Mouse (Mus musculus) cerebellum, adult 11-12 months (tissue): ENCODE measurements around the gene Gm49320.
"Not testable (repeated sequence)": the region's sequence is repeated elsewhere in the genome, so short reads cannot be mapped to it uniquely, and the experiment has no call there.

Experiments
- DNase-seq: peaks from one replicate; pipeline ENCODE4 v3.0.0; 2022

Gene Gm49320

DNA sequence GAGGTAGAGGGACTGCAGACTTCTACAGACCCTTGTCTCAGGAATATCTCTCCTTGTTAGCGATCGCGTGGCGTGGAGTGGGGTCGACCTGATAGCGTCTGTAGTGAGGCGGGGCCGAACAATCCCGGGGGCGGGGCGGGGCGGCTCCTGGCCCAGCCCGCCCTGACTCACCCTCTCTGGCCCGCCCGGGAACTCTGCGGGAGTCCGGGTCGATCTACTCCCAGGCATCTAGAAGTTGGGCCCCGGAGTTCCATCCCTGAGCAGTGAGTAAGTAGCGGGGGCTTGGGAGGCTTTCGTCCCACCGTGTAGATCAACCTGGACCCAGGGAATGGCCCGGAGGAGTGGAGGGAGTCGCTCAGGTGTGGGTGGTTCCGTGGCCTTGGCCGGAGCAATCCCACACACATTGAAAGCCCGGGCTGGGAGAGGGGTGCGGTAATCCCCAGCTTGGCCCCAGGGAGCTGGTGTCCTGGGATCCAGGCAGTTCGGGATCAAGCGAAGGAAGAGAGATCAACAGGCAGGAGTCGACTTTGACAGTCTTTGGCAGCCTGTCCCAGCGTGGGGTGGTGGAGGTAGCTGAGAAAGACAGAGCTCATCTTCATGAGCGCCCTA, 11.8 kb upstream of the Gm49320 start, which contains the start of gene Lrrc8e:
Gene Lrrc8e, plus strand, starts transcription at position 89 of the 609 bp plus-strand sequence.
- DNase-seq = no peak

DNA sequence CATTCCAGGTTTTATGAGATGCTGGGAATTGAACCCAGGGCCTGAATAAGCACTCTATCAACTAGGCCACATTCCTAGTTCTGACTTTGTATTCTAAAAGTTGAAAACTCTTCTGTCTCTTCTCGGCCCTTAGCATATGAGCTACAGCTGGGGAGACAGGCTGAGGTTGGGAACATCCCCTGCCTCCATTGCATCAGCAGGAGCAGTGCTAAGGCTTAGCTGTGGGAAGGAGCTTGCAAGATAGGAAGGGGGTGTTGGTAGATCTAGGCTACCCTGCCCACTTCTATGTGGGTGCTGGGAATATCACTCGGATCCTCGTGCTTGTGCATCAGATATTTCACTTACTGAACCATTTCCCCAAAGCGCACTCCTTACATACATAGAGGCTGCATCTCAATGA, 10.7 kb upstream of the Gm49320 start:
- DNase-seq = no peak

DNA sequence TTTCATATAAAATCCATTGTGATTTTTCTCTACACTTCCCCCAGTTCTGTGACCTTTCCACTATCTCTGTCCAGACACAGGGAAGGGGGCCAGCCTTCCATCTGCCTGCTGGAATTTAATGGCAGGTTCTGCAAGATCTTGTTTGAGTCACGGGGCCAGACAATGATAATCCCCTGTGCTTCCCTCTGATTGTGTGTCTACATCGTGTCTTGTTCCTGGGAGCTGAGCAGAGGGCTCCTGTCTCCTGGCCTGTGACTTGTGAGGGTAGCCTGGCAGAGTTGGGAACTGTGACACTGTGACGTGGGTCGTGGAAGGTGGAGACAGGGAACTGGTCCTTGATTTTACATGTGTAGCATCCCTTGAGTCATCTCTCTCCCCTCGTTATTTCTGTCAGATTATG, 8.9 kb upstream of the Gm49320 start:
- DNase-seq = no peak

DNA sequence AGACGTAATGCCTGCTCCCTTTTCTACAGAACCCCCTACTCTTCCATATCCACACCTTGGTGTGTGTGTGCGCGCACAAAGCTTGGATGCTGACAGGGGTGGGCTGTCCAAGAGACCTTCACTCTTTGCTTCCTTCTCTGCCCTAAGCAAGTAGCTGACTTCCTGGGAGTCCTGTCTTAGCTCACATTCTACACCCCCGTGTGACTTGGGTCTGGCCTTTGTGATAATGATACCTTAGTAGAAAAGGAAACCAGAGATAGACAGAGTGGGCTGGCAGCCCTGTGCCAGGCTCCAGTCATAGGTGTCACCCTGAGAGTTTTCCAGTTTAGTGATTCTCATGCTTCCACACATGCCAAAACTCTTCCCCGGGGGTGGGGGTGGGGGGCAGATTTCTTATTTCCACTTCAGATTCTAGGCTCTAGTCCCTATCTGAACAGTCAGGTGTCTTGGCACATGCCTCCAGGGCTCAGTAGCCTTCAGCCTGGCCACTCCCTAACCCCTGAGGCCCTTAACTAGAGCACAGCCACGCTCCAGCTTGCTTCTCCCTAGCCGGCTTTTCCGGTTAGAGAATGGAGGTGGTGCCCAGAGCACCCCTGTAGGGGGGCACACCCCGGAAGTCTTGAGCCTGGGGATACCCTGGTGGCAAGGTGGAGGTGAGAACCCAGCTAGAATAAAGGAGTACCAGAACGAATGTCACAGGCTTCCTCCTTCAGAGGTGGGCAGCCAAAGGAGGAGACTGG, 7.9 kb upstream of the Gm49320 start:
- DNase-seq = no peak

DNA sequence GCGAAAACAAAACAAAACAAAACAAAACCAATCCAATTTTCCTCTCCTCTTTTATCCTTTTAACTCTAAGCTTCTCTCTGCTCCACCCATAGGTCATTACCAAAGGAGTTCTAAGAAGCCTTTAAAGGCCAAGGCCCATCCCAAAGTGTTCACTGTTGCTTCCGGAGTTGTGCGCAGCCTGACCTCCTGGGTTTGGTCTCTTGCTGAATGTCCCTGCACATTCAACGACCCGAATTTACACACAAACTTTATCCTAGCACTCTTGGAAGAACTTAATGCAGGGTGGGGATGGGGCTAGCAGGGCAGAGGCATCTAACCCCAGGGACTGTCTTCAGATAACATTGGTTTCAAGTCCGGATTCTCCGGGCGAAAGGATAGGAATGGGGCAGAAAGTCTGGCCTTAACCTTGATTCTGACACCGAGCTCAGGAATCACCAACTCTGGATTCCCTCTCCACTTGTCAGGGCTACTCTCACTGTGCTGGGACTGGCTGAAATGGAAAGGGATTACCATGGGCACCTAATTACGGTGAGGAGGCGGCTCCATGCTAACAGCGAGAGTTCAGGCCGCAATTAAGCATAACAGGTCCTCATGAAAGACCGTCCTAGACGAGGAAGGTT, 741 bp upstream of the Gm49320 start:
- DNase-seq = no peak

DNA sequence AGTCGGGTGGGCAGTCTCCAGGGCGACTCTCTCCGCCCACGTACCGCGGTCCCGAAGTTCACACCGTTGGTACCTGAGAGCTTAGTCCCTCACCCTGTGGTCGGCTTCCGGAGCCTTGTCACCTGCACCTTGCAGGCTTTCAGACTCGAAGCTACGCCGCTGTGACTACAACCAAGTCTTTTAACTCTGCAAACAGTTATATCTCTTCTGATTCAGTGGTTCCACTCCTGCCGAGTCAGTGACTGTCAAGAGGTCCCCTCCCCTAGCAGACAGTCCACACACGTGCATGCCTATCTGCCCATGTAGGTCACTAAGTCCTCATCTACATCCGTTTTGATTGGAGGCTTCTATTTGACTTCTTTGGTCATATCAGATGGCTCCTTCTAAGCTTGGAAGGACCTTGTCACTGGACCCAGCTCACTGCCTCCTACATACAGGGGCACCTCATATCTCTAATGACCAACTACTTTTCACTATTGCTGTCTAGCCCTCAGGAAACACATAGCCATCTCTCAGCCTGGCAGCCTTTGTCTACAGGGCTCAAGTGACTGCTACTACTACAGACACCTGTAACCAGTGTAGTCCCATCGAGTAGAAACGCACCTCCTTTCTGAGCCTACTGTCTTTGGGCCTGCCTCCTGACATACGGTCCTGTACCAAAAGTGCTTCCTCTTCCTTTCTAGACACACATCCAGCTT, 677 bp downstream of the Gm49320 start:
- DNase-seq = no peak

DNA sequence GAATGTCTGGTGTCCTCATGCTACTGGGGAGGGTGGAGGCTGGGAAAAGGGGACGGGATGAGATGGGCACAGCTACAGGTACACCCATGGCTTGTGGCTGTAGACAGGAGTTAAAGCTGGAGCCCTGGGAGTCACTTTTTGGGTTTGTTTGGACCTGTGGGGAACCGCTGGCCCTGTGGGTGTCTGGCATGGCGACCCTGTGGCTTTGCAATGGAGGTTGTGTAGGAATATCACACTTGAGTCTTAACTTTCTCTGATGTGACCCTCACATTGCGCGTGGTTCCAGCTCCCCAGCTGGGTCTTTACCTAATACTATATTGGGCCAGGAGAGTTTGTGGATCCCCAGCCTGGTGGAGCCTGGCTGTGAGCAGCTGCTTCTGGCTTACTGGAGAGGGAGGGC, 6.4 kb downstream of the Gm49320 start:
- DNase-seq = no peak

DNA sequence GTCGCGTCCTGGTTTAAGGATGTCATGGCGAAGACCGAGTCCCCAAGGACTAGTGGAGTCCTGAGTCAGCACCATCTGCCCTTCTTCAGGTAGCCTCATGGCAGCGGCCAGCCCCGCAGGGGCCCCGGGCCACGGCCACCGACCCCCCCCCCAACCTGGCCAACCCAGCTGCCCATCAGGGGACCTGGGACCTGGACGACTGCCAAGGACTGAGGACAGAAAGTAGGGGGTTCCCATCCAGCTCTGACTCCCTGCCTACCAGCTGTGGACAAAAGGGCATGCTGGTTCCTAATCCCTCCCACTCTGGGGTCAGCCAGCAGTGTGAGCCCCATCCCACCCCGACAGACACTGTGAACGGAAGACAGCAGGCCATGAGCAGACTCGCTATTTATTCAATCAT, 7.1 kb downstream of the Gm49320 start:
- DNase-seq = peak; percentile 26

DNA sequence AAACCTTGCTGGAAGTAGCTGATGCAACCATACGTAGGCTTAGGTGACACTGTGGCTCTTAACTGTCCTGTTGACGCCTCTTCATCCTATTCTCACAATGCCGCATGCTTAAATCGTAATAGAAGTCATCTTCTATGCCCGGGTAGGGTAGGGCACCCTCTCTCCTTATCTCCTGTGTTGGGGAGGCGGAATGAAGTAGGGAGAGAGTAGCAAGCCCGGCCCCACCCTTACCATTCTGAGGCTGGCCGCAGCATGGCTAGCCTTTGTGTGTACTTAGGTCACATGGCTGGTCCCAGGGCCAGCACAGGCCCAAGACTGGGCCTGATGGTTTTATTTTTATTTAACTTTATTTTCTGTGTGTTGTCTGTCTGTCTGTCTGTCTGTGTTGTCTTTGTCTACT, 8.6 kb downstream of the Gm49320 start:
- DNase-seq = no peak

DNA sequence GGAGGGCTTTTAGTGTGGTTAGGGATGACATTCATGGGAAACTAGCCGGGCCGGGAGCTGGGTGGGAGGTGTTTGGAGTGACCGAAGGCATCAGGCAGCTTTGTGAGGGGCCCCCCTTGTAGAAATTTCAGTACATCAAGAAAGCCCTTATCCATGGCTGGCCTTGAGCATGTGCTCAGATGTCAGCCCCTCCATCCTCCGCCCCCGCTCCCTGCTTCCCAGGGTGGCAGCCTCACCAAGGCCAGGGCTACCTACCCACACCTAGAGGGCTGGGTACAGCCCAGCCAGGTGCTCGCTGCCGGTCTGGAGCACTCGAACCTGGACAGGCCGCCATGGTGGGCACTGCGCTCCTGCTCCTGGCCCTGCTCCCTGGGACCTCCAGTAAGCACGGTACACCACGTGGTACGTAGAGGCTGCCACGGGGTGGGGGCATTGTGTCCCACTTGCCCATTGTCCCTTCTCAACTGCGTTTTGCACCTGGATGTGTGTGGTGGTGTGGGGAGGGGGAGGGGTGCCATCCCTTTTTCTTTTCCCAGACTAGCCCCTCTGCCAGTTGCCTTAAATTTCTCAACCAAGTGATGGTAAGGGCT, 9.4 kb downstream of the Gm49320 start, which contains the start of gene Tgfbr3l:
Gene Tgfbr3l, plus strand, starts transcription at position 264 of the 590 bp plus-strand sequence.
- peak; percentile 27 for DNase-seq

DNA sequence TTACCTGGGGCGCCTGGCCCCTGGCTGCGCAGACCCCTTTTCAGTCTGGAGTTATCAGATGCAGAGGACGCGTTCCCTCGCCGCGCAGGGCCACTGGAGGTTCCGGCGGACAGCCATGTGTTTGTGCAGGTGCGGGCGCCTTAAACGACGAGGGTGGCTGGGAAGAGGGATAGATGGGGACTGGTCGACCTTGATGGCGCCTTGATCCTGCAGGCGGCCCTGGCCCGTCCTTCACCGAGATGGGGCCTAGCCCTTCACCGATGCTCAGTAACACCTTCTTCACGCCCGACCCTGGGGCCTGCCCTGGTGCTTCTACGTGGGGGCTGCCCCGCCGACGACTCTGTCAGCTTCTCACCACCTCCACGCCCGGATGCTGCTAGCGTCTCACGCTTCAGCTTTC, 10.5 kb downstream of the Gm49320 start:
- no peak for DNase-seq

DNA sequence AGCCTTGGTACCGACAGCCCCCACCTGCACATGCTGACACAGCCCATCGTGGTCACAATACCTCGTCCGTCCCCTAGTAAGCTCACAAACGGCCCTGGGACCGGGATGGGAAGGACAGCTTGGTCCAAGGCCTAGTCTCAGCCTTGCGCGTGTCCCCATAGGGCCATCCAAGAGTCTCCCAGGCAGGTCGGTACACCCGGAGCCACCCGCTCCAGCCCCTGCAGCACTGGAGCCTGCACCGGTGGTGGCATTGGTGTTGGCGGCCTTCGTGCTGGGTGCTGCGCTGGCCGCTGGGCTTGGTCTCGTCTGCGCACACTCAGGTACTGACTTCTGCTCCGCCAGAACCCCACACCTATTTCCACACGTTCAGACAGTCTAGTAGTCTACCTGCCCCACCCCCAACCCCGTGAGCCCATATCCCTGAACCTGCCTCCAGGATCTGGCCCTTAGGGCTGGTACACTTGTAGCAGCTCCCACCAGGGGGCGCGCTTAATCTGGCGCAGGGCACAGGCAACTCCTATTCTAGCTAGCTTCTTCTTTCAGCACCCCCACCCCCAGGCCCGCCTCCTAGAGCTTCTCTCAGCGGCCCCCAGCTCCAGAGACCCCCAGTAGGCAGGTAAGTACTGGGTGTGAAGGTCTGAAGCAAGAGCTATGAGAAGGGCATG, 11.8 kb downstream of the Gm49320 start:
- peak; percentile 81 for DNase-seq

DNA sequence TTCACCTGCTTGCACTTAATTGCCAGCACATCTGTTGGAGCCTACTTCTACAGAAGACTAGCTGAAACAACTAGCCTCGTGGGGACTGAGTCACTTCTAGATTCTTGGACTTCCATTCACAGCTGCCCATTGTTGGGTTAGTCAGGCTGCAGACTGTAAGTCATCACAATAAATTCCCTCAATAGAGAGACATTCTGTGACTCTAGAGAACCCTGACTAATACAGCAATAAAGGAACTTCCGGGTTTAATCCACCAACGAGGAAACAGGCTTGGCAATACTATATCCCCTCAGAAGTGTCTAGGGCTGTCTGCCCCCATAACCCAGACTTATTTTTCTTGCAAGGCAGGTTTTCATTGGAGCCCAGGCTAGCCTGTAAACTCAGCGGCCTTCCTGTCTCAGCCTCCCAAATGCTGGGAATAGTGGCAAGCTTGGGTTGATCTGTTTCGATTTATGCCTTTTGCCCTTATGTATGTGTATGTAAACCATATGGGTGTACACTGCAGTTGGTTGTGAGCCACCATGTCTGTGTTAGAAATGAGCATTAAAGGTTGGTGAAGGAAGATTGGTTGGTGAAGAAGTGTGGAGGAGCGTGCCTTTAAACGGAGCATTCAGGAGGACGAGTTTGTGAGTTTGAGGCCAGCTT, 13.6 kb downstream of the Gm49320 start:
- DNase-seq = no peak

DNA sequence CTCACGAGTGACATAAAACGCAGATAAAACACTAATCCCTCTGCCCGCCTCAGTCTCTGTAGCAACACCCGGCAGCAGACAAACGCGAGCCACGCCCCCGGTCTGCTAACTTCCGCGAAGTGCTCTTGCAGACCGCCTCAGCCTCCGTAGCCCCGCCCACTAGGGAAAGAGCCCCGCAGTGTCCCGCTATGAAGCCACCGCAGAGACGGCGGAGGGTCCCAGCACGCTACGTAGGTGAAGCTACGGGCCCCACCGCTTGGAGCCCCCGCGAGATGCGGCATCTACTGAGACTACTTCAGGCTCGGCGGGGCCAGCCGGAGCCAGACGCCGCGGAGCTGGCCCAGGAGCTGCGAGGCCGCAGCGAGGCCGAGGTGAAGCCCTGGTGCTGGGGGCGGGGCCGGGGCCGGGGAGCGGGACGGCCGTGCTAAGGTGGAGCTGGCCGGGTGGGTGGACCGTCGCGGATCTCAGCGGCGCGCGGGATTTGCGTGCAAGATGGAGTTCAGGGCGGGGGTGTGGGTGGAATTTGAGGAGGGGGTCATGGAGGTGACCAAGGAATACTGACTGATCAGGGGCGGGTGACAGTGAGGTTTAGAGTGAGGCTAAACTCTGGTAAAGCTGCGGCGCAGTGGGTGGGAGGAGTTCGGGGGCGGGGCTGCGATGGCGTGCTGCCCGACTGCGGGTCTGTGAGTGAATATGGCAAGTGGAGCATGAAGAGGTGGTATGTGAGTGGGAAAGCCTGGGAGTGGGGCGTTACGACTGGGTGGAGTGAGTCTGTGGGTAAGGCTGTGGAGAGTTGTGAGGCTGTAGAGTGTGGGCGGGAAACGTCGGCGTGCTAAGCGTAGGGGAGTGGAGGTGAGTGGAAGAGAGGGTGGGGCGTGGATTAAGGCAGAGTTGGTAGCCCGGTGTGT, 14.5 kb downstream of the Gm49320 start, which contains the start of gene Snapc2:
Gene Snapc2, plus strand, starts transcription at position 147 of the 908 bp plus-strand sequence.
- peak; percentile 92 for DNase-seq

DNA sequence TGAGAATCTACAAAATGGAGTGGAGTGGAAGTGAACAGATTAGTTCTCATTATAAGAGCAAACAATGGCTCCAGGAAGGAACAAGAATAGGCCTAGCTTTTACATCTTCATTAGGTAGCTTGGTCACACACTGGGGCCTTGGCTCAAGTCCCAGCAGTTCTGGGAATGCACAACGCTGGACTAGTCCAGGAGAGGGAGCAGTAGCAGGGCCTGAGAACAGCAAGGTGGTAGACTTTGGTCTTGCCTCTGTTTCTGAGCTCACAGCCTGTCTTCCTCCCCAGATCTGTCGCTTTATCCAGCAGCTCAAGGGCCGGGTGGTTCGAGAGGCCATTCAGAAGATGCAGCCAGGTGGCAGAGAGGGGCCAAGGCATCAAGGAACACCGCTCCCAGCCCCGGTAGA, 15.3 kb downstream of the Gm49320 start:
- DNase-seq = peak; percentile 78

DNA sequence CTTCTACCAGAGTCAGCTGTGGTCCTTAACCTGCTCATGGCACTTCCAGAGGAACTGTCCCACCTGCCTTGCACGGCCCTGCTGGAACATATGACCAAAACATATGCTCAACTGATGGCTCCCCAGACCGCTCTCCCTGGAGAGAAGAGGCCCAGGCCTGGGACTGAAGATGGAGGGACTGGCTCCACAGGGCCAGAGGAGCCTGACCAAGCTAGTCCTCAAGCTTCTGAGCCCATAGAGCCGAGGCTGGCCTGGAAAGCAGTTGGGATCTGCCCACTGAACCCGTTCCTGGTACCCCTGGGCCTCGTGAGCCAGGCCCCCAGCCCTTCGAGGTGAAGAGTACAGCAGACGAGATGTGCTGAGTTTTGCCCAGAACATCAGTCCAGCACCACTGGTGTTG, 16.8 kb downstream of the Gm49320 start:
- DNase-seq = not testable (repeated sequence)

DNA sequence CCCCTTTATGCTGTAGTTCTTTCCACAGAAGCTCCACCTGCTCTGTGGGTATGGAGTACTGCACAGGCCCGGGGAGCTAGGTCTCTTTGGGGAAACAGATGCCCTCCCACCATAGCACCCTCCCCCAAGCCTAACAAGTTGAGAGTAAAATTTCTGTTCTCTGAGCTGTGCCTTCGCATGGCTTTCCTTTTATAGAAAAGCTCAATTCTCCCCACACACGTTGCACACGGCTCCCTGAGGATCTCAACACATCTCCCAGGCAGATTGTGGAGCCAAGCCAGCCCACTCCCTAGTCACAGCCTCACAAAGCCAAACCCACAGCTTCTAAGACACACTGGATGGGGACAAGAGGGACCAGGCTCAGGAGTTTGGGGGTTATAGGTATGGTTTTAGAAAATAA, 18.2 kb downstream of the Gm49320 start:
- no peak for DNase-seq

DNA sequence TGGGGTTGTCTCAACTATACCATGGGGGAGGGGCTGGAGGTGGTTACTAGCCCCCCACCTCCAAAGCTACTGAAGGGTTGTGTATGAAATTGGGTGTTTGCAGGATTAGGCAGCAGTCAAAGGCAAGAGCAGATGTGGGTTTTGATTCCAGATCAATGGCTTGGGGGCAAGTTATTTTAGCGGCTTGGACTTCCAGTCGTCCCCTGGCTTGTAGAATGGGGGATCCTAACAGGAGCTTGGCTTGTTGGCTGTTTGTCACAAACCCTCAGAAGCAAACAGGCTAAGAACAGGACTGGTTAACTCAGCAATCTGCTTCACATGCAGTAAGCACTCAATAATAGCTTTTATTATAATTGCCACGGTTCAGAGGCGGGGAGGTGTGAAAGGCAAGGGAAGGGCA, 18.7 kb downstream of the Gm49320 start:
- no peak for DNase-seq

DNA sequence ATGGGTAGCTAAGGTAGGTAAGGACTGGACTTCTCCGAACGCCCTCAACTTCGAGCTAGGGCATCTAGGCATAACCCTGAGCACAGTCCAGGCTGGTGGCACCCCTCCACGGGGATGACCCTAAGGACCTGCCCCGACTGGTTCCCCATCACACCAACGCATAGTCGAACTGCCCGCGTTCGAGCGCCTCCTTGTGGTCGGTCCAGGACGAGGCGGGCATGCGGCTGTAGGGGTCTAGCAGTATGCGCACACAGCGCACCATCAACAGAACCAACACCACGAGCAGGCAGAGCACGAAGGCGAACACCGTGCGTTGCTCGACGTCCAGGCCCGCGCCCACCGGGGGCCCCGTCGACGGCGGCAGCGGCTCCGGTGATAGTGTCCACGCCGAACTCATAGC, 19.6 kb downstream of the Gm49320 start:
- peak; percentile 58 for DNase-seq

DNA sequence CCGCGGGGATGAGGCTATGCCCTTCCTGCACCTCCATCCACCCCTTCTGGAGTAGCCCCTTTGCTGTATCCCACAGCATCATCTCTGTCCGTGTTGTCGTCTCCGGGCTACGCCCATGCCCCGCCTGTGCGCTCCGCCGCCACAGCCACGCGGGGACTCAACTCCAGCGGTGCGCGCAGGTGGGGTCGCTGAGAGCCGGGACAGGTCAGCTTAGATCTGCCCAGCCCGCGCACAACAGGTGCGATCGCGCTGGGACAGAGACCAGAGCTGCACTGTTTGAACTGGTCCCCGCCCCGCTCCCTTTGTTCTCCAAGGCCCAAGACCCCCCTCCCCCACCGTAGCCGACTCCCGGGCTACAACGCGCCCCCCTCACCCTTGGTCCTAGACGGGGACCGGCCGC, 20.0 kb downstream of the Gm49320 start:
- peak; percentile 46 for DNase-seq
